Mouse (Mus musculus) forebrain, embryonic 14.5 days (tissue): ENCODE results near the gene AC124108.1. TPM values are rescaled to one million over a fixed set of nuclear protein-coding genes. Genes with fewer than 3 reads are reported as not detected.

Source experiments
- ATAC-seq: fragments of 200-750 bp; cut with Nextera tagmentation; 2 replicates; pipeline ENCODE4 v1.8.0; 2017; ENCODE audit warnings: mild to moderate bottlenecking, moderate library complexity
- DNase-seq: peaks from one replicate; pipeline ENCODE4 v3.0.0-alpha.2; 2015; ENCODE audit warnings: low spot score
- H3K27ac ChIP-seq: fragments of 300-500 bp; sonication (generic); 2 replicates; pipeline ENCODE4 v1.5.1; 2014; ENCODE audit warnings: low read depth, mild to moderate bottlenecking, control low read depth, low read length, moderate library complexity
- H3K27me3 ChIP-seq: fragments of 300-500 bp; sonication (generic); replicated peaks from 2 replicates; pipeline ENCODE4 v1.6.1; 2014; ENCODE audit warnings: low read length, control low read depth, mixed read lengths; ENCODE audit not compliant: control insufficient read depth, insufficient read depth
- H3K36me3 ChIP-seq: fragments of 300-500 bp; sonication (generic); 2 replicates; pipeline ENCODE4 v1.6.1; 2014; ENCODE audit warnings: low read length, control low read depth; ENCODE audit not compliant: control insufficient read depth, insufficient read depth
- H3K4me1 ChIP-seq: fragments of 300-500 bp; sonication (generic); 2 replicates; pipeline ENCODE4 v1.6.1; 2014; ENCODE audit warnings: antibody characterized with exemption, low read length, control low read depth; ENCODE audit not compliant: control insufficient read depth, insufficient read depth
- H3K4me2 ChIP-seq: fragments of 300-500 bp; sonication (generic); 2 replicates; pipeline ENCODE4 v1.6.1; 2014; ENCODE audit warnings: mild to moderate bottlenecking, control low read depth, low read length
- H3K4me3 ChIP-seq: fragments of 300-500 bp; sonication (generic); 2 replicates; pipeline ENCODE4 v1.5.1; 2014; ENCODE audit warnings: low read depth, low read length, control low read depth
- H3K9ac ChIP-seq: fragments of 300-500 bp; sonication (generic); 2 replicates; pipeline ENCODE4 v1.6.1; 2014; ENCODE audit warnings: mild to moderate bottlenecking, low read length, control low read depth, moderate library complexity
- H3K9me3 ChIP-seq: fragments of 300-500 bp; sonication (generic); replicated peaks from 2 replicates; pipeline ENCODE4 v1.6.1; 2016; ENCODE audit warnings: low read length, control low read depth, mixed read lengths; ENCODE audit not compliant: control insufficient read depth
- WGBS: fragments of 180-500 bp; shearing (Covaris S2); extraction: QIAGEN DNeasy Blood & Tissue Kit; methylation state at CpG from one replicate; pipeline ENCODE4 v1.1.7; 2014; 5-methylcytosine and 5-hydroxymethylcytosine counted together
- polyA plus RNA-seq: library from polyadenylated mRNA; unstranded; fragments of >200 nt; fragmentation: Nextera tagmentation; extraction: Ambion mirVana; gene quantifications from 2 replicates; pipeline ENCODE4 v1.2.1, GENCODE M21; 2014

The AC124108.1 gene
- polyA plus RNA-seq, 1 experiment from 2014 or later: 2.2 TPM

- peak; percentile 77 for ATAC-seq
- peak; percentile 90 for DNase-seq
These were observed 21.0 kb downstream of the AC124108.1 start for GRCm38 (mm10) chr1:132212218-132212617.

GRCm38 (mm10) chr1:132213076-132213475 is 21.8 kb downstream of the AC124108.1 start:
- 40% methylated on average over 6 of the region's 6 CpGs for WGBS
- H3K4me2 ChIP-seq: no peak overlapping the region
- H3K9me3 ChIP-seq: no peaks in the 10 kb centered on the region
- no peaks in the 10 kb centered on the region for H3K36me3 ChIP-seq
- DNase-seq (no peak), ATAC-seq (0 out of 2 replicates have a peak, but pooled peaks have one; percentile 8)
- H3K9ac ChIP-seq: no peak overlapping the region
- H3K4me1 ChIP-seq: peaks cover 24% of the 10 kb centered on the region
- no peak overlapping the region for H3K4me3 ChIP-seq
- H3K27ac ChIP-seq: peak overlapping the region; percentile 15; the same call in 1 of the 2 replicates
- H3K27me3 ChIP-seq: no peaks in the 10 kb centered on the region

More at GRCm38 (mm10) chr1:132212218-132212617, 21.0 kb downstream of the AC124108.1 start:
- peaks cover 30% of the 10 kb centered on the region for H3K4me1 ChIP-seq
- H3K4me2 ChIP-seq: peak overlapping the region; percentile 18; the same call in 1 of the 2 replicates
- no peak overlapping the region for H3K27ac ChIP-seq
- no peaks in the 10 kb centered on the region for H3K36me3 ChIP-seq
- no peak overlapping the region for H3K9ac ChIP-seq
- H3K4me3 ChIP-seq: peak overlapping the region; percentile 13; the same call in 1 of the 2 replicates
- 8% methylated on average over 20 of the region's 20 CpGs for WGBS
- no peaks in the 10 kb centered on the region for H3K27me3 ChIP-seq
- H3K9me3 ChIP-seq: no peaks in the 10 kb centered on the region

- no peaks in the 10 kb centered on the region for H3K36me3 ChIP-seq
- no peak overlapping the region for H3K9ac ChIP-seq
- WGBS: 55% methylated on average over 3 of the region's 3 CpGs
- ATAC-seq (no peak), DNase-seq (no peak)
- no peaks in the 10 kb centered on the region for H3K27me3 ChIP-seq
- no peak overlapping the region for H3K27ac ChIP-seq
- H3K9me3 ChIP-seq: no peaks in the 10 kb centered on the region
- H3K4me3 ChIP-seq: no peak overlapping the region
- no peak overlapping the region for H3K4me2 ChIP-seq
- peaks cover 11% of the 10 kb centered on the region for H3K4me1 ChIP-seq
These were observed 25.0 kb downstream of the AC124108.1 start for GRCm38 (mm10) chr1:132216276-132216675.

- Histone ChIP-seq H3K4me2 (no peak overlapping the region), H3K9ac (no peak overlapping the region), H3K27me3 (no peaks in the 10 kb centered on the region), H3K4me1 (peaks cover 23% of the 10 kb centered on the region), H3K9me3 (no peaks in the 10 kb centered on the region), H3K4me3 (no peak overlapping the region), H3K36me3 (no peaks in the 10 kb centered on the region), H3K27ac (no peak overlapping the region)
- WGBS: 23% methylated on average over 2 of the region's 2 CpGs
- DNase-seq (no peak), ATAC-seq (no peak)
These were observed 30.4 kb downstream of the AC124108.1 start for GRCm38 (mm10) chr1:132221627-132222026.

GRCm38 (mm10) chr1:132222166-132222565 is 30.9 kb downstream of the AC124108.1 start:
- Histone ChIP-seq H3K27me3 (no peaks in the 10 kb centered on the region), H3K4me2 (peak overlapping the region; percentile 26; the same call in 1 of the 2 replicates), H3K4me3 (no peak overlapping the region), H3K27ac (no peak overlapping the region; the same call in 1 of the 2 replicates), H3K9me3 (no peaks in the 10 kb centered on the region), H3K4me1 (peaks cover 23% of the 10 kb centered on the region), H3K9ac (no peak overlapping the region), H3K36me3 (no peaks in the 10 kb centered on the region)
- DNase-seq (peak; percentile 85), ATAC-seq (peak; percentile 89)
- 10% methylated on average over 6 of the region's 6 CpGs for WGBS

- Histone ChIP-seq H3K9me3 (no peaks in the 10 kb centered on the region), H3K4me1 (peaks cover 15% of the 10 kb centered on the region), H3K27me3 (no peaks in the 10 kb centered on the region), H3K36me3 (no peaks in the 10 kb centered on the region), H3K27ac (no peak overlapping the region), H3K4me3 (no peak overlapping the region), H3K4me2 (no peak overlapping the region), H3K9ac (no peak overlapping the region)
- WGBS: 82% methylated on average over 13 of the region's 13 CpGs
- DNase-seq: no peak
- ATAC-seq: no peak
These were observed 35.2 kb downstream of the AC124108.1 start for GRCm38 (mm10) chr1:132226297-132227080.

- H3K4me1 ChIP-seq: no peaks in the 10 kb centered on the region
- no peaks in the 10 kb centered on the region for H3K27me3 ChIP-seq
- H3K9ac ChIP-seq: no peak within 1 kb of the TSS
- H3K36me3 ChIP-seq: no peaks in the 10 kb centered on the region
- H3K4me2 ChIP-seq: no peak within 1 kb of the TSS
- 88% methylated on average over 3 of the region's 3 CpGs for WGBS
- no peak within 1 kb of the TSS for H3K4me3 ChIP-seq
- H3K9me3 ChIP-seq: no peaks in the 10 kb centered on the region
- no peak within 1 kb of the TSS for H3K27ac ChIP-seq
- ATAC-seq: no peak
- no peak for DNase-seq
These were observed 38.4 kb downstream of the AC124108.1 start, which contains the start of gene Gm10188 for GRCm38 (mm10) chr1:132229667-132230066. Gene Gm10188 (minus strand): TSS chr1:132229767.

- H3K9me3 ChIP-seq: no peaks in the 10 kb centered on the region
- no peaks in the 10 kb centered on the region for H3K4me1 ChIP-seq
- peak overlapping the region; percentile 2; the same call in 1 of the 2 replicates for H3K27ac ChIP-seq
- no peaks in the 10 kb centered on the region for H3K36me3 ChIP-seq
- peak; percentile 34 for DNase-seq
- H3K9ac ChIP-seq: no peak overlapping the region
- no peak overlapping the region for H3K4me3 ChIP-seq
- H3K4me2 ChIP-seq: no peak overlapping the region
- 24% methylated on average over 7 of the region's 7 CpGs for WGBS
- H3K27me3 ChIP-seq: no peaks in the 10 kb centered on the region
- no peak for ATAC-seq
These were observed 40.4 kb downstream of the AC124108.1 start for GRCm38 (mm10) chr1:132231470-132232274.
